Mouse (Mus musculus): ENCODE results near the gene P2ry12.

DNA sequence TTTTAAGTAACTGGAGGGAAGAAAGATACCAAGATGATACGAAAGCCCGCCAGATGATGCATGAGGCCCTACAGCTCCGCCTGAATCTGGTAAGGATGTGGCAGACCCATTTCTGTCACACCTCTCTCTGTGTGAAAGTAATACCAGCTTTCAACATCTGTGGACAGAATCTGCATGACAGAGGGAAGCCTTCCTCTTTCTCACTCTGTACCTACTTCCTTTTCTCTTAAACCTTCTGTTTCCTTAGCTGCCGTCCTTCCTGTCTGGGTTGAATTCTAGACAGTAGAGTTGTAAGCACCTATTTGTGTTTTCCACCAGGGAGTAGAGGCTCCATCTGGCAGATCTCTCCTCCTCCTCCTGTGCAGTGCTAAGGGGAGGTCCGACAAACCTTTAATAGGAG is 1.9 kb downstream of the P2ry12 start:
- TF ChIP-seq MAFK (IDR thresholded peaks at IDR 0.05; ENCODE audit: insufficient read depth, low read depth, low read length) (no peak), CHD2 (IDR thresholded peaks at IDR 0.05; ENCODE audit: low read depth, low read length) (no peak)
